Mouse (Mus musculus) megakaryocyte progenitor cell, adult 5-6 weeks (primary cell): Measurements from ENCODE around the gene Pum3. TPM values are rescaled to one million over a fixed set of nuclear protein-coding genes. Genes with fewer than 3 reads are reported as not detected.
"Not testable (repeated sequence)": the region's sequence is repeated elsewhere in the genome, so short reads cannot be mapped to it uniquely, and the experiment has no call there.

Experiments
- ATAC-seq: replicated peaks from 2 replicates; pipeline ENCODE4 v1.8.0; 2016; ENCODE audit warnings: mild to moderate bottlenecking, moderate TSS enrichment, inconsistent platforms; ENCODE audit not compliant: poor library complexity
- total RNA-seq, 2 experiments: library from RNA; stranded (forward) in 1 of 2; stranded (reverse) in 1 of 2; fragments of 157-497, 149-512 nt in 1 of 2; fragments of 200-1000 nt in 1 of 2; gene quantifications; 2 replicates each; pipeline versions ENCODE4 v1.2.3 to v1.2.4; 2015 to 2017

Pum3 gene
- total RNA-seq, 2 experiments from 2014 or later = 155 to 209 TPM

DNA sequence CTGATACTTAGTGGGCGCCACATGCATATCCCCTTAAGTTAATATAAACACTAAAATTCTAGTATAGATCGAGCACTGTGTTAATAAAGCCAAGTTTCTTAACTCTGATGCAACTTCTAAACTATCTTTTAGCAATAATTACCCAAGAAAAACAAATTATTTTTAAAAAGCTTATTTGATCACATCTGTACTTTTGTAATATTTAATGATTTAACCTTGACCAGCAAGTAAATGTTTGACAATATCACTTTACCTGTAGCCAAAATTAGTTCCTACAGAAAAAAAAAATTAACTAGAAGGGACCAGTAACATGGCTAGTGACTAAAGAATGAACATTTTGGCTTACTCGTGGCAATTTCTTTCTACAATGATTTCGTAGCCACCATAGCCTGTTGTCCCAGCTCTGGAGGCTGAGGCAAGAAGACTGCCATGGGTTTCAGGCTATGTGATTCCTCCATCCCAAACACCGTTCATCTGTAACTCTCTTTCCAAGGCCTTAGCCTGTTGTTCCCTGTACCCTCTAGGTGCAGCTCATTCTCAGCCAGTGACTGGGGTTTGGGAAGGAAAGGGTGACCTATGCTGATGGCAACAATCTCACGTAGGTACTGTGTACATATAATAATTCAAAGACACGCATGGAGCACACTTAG is 35.2 kb downstream of the Pum3 start:
- ATAC-seq = no peak

DNA sequence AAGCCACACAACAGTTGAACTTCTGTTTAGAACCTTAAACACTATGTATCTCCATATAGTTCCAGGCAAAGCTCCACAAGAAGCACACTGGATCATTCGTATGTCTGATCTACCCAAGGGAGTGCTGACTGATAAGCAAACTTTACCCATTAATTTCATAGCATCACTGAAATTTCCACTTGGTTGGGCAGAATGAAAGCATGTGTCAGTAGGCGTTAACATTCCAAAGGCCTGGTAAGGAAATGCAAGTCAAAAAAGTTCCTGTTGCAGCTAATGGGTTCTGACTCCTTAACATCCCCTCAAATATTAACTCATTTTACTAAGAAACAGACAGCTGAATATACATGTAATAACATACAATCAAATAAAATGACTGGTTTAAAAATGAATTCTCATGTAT is 37.2 kb downstream of the Pum3 start:
- no peak for ATAC-seq

DNA sequence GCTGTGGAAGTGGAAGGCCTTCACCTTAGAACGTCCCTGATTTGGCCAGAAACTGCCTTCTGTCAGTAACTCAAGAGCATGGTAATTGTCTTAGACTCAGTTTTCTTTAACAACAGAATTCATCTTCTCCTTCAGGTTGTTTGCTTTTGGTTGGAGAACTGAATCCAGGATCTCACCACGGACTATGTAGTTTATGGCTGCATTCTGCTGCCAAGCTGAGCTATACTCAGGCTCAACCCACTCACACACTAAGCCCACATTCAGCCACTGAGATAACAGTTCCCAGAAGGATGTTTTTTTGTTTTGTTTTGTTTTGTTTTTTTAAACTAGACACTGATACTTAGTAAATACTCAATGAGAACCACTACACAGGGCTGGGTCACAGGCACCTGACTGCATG is 38.3 kb downstream of the Pum3 start:
- ATAC-seq = no peak

DNA sequence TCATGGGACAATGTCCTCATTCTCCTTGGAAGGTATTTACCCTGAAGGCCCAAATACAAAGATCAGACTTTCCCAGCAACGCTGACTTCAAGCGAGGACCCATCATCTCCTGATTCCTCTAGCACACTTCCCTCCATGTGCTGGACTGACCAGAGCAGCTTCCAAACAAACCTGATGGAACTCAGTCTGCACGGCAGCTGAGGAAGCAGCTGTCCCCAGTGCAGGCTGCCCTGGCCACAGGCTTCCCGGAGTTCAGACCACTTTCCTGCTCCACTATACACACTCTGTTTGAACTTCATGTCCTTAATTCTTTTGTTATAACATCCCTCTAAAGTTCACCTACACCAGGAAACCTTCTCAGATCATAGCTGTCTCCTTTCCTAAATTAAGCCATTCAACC is 40.1 kb downstream of the Pum3 start:
- ATAC-seq = not testable (repeated sequence)

DNA sequence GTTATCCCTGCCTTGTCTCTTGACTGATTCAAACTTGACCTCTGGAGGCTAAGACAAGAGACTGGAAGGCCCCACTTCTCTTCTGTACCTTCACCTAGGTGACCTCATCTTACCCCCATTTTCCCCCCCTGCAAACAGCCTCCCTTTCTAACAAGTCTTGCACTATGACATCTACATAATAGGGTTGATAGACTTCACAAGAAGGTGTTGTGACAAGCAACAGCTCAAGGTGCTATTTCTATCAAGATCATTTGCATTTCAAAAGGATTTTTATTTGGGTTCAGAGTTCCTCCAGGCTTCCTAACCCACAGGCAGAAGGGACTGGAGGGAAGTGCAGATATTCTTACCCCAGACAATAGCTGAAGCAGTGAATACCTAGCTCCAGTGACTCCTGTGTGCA is 44.3 kb downstream of the Pum3 start:
- ATAC-seq = no peak

DNA sequence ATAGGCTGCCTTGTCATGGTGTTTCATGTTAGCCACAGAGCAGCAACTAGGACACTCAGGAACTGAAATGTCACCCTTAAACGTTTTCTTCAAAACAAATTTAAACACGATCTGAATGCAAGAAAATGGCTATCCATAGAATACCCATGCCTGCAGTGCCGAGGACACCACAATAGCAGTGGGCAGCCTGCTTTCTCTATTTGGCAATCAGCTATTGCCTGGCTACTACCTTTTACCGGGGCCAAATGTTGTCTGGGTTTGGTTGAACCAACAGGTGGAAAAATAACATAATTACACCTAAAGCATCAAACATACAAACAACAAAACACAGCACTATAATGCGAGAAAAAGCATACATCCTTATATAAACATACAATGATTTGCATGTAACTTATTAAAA is 46.4 kb downstream of the Pum3 start:
- ATAC-seq = no peak

DNA sequence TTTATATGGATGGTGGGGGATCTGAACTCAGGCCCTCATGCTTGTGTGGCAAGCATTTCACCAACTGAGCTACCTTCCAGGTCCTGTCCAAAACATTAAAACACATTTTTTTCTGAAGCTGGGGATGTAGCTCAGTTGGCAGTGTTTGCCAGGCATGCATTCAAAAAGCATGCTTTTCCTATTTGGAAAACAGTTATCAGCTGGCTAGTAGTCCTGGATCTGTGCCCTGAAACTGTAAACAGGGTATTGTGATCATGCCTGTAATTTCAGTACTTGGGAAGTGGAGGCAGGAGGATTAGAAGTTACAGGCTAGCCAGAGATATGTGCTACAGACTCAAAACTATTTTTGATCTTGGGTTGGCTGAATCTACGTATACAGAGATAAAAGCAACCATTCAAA is 47.5 kb downstream of the Pum3 start:
- ATAC-seq = no peak

DNA sequence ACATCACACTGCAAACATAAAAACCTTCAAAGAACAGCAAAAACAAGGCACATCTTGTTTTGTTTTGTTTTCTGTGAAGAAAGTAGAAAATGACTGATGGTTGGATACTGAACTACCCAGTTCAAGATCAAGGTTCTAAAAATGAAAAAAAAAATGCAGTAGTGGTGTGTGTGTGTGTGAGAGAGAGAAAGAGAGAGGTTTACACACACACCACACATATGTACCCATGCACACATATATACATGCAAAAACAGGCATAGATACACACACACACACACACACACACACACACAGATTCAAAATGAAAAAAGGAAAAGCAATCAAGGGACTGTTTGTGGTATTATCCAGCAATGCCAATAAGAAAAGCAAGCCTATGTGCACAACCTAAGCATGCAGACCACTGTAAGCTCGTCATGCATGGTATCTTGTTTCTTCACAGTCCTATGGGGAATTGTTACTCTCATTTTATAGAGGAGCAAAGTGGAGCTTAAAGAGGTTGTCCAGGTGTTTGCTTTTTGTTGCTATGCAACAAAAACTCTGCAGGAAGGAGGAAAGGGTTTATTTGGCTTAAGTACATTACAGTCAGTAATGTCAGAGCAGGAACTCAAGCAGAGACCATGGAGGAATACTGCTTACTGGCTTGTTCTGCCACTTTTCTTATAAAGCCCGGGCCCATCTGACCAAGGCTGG is 49.8 kb downstream of the Pum3 start:
- no peak for ATAC-seq

DNA sequence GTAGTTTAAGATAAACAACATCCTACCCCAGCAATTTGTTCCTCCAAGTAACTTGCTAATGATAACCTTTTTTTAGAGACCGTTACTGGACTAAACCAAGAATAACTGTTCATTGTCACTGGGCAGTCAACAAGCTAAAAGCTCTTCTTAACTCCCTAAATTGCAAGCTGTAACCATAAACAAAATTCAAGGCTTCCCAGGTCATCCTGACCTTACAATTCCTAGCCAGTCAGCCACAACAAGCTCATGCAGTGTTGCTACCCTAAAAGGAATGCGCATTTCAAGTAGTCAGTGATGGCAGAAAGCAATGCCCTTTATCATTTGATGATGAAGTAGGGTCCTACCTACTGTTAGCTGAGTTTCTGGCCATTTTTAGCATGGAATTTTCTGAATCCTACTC is 58.8 kb downstream of the Pum3 start:
- no peak for ATAC-seq

DNA sequence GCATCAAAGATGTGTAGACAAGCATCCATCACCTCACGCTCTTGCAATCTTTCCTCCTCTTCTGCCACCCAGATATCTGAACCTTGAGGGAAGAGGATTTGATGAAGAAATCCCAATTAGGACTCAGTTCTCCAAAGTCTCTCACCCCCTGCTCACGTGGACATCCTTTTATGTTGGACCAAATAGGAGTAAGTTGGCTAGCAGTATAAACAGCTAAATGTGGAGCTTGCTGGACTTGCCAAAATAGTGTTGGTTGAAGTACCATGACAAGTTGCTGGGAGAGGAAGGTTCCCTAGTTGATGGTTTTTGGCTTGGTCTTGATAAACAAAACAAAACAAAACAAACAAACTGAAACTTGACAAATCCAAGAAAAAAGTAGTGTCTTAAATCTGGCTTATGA is 59.5 kb downstream of the Pum3 start:
- ATAC-seq = no peak

DNA sequence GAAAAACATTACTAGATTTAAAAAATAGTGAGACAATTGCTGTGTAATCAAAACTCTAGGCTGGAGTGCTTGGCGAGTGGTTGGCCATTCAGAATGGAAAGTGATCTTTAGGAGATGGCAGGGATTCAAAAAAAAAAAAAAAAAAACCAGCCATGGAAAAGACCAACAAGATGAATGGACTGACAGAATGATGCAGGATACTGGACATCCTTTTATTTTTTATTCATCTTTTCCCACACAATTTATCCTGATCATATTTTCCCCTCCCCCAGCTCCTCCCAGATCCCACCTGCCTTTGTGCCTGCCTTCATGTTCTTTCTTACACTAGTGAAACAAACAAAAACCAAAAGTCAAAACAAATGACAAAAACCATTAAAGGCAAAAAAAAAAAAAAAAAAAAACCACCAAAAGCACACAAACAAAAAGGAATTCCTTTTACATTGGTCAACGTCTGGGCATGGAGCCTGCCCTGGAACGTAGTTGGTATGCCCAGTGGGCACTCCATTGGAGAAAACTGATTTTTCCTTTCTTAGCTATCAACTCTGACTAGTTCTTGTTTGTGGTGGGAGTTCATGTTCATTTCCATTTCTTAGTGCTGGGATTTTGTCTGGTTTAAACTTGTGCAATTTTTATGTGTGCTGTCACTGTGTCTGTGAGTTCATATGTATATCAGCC is 60.0 kb downstream of the Pum3 start:
- ATAC-seq = no peak

DNA sequence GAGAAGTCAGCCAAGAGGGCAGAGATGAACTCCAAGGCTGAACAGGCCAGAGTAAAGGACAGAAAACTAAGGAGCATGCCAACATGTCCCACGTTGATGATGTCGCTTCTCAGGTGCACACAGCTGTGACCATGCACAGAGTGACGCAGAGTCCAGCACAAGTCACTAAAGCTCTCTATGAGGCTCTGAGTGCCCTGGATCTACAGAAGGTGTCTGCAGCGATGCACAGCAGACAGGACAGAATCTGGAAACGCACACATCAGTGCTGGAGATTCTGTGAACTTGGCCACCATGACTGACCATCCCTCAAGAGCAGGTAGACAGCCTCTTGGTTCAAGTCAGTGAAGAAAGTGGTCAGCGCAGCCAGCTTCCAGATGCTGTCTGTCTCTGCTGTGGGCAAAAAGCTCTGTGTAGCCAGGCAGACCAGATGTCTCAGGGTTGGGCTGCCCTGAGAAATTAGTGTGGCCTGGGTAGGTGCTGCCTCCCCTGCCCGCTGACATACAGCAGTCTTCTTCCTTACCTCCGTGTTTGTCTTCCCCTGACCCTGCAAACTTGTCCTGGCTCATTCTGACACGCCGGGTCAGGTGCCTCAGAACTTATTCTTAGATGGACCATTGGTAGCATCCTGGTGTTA is 63.4 kb downstream of the Pum3 start:
- ATAC-seq = no peak

DNA sequence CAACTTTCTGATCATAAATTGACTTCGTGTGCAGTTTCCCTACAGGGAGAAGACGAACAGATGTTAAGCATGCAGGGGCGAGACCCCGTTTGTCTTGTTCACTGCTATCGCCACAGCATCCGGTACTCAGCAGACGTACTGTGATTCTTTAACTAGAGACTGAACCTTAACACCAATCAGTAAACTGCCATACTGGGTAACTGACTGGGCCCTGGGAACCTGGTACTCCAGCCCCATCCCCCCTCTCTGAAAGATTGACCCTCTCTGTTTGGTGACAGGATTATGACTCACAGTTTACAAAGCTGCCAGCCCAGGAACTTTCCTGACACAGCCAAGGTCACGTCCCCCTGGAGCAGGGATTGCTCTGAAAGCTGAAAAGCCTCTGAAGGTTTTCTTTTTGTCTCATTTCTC is 65.1 kb downstream of the Pum3 start:
- ATAC-seq = no peak

DNA sequence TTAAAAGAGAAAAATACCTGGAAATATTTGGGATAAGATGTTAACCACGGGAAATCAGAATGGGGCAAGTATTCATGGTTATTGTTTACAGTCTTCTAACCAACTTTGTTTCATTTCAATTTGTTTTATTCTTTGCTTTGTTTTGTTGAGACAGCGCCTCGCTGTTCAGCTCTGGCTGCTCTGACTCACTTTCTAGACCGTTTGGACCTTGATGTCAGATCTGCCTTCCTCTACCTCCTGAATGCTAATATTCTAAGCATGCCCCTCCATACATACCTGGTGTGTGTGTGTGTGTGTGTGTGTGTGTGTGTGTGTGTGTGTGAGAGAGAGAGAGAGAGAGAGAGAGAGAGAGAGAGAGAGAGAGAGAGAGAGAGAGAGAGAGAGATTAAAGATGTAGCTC is 65.7 kb downstream of the Pum3 start:
- ATAC-seq = no peak

DNA sequence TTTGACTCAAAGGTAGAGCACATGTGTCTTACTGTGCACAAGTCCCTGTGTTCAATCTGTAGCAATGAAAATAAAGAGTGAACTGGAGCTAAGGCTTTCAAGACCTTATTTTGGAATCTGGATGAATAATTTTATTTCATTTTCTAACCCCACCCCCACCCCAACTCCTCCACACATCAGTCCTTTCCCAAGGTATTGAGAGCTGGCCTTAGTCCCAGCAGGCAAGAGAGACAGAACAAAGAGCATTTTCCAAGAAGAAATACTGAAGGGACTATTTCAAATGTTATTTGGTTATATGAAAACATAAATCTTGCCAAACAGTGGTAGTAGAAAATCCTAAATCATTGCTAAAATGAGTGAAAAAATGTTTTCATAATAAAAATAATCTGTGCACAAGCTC is 69.2 kb downstream of the Pum3 start:
- no peak for ATAC-seq

DNA sequence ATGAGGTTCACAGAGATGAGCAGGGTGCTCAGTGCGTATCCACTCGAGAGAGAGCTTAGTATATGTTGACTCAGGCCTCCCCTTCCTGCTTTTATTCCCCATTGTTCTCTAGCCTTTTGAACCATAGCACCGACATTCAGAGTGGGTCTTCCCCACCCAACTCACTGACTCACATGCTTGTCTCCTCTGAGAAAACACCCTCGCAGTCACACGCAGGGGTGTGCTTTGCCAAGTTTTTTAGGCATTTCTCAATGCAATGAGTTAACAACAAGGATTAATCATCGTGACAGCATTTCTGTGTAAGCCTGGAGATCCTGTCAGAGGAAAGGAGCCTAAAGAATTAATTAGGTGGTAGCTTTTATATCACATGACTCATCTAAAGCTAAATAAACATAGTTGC is 77.9 kb downstream of the Pum3 start:
- ATAC-seq = no peak

DNA sequence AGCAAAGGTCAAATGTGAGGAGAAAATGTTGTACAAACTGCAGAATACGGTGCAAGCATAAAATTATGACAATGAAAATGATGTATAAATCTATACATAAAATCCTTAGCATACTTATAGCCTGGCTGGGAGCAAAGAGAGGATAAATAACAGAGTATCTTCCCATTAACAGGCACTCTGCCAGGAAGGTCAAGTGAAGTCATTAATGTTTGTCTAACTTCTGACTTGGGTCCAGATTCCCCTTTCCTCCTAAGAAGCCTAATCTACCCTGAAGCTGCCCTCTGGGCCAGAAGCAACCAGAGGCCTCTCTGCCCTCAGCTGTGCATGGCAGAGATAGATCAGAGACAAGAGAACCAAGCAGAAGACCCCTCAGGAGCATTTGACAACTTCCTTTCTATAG is 83.1 kb downstream of the Pum3 start:
- no peak for ATAC-seq

Other genes with a start within 250 kb of the Pum3 start
- gene Vldlr, start 213.3 kb downstream of the Pum3 start, total RNA-seq (2015) = 0.29 and 0.67 TPM in 2 replicates
- gene Vldlr, start 213.3 kb downstream of the Pum3 start, total RNA-seq (2017) = 0.79 and 1.6 TPM in 2 replicates
- gene Kcnv2, start 107.2 kb downstream of the Pum3 start, total RNA-seq (2015) = not detected in 2 replicates
- gene Kcnv2, start 107.2 kb downstream of the Pum3 start, total RNA-seq (2017) = not detected in 2 replicates